Mouse (Mus musculus) midbrain, embryonic 12.5 days (tissue): ENCODE results near the gene Aadat. TPM values are rescaled to one million over a fixed set of nuclear protein-coding genes. Genes with fewer than 3 reads are reported as not detected.
A peak's percentile ranks its signal among the peaks of the same experiment; 100 is the strongest.
"Not testable (repeated sequence)": the region's sequence is repeated elsewhere in the genome, so short reads cannot be mapped to it uniquely, and the experiment has no call there.

Experiments
- ATAC-seq: fragments of 200-750 bp; cut with Nextera tagmentation; 2 replicates; pipeline ENCODE4 v1.8.0; 2017; ENCODE audit warnings: low read depth, moderate TSS enrichment, moderate library complexity; ENCODE audit not compliant: low FRiP score
- H3K27ac ChIP-seq: fragments of 300-500 bp; sonication (generic); replicated peaks from 2 replicates; pipeline ENCODE4 v1.5.1; 2016; ENCODE audit warnings: mild to moderate bottlenecking
- H3K27me3 ChIP-seq: fragments of 300-500 bp; sonication (generic); 2 replicates; pipeline ENCODE4 v1.6.1; 2016; ENCODE audit warnings: mild to moderate bottlenecking
- H3K36me3 ChIP-seq: fragments of 300-500 bp; sonication (generic); 2 replicates; pipeline ENCODE4 v1.6.1; 2016
- H3K4me1 ChIP-seq: fragments of 300-500 bp; sonication (generic); 2 replicates; pipeline ENCODE4 v1.6.1; 2016
- H3K4me2 ChIP-seq: fragments of 300-500 bp; sonication (generic); replicated peaks from 2 replicates; pipeline ENCODE4 v1.6.1; 2016; ENCODE audit warnings: mild to moderate bottlenecking, moderate library complexity
- H3K4me3 ChIP-seq: fragments of 300-500 bp; sonication (generic); 2 replicates; pipeline ENCODE4 v1.5.1; 2016; ENCODE audit warnings: mild to moderate bottlenecking
- H3K9ac ChIP-seq: fragments of 300-500 bp; sonication (generic); replicated peaks from 2 replicates; pipeline ENCODE4 v1.6.1; 2016; ENCODE audit warnings: mild to moderate bottlenecking, moderate library complexity
- H3K9me3 ChIP-seq: fragments of 300-500 bp; sonication (generic); 2 replicates; pipeline ENCODE4 v1.6.1; 2016; ENCODE audit warnings: mild to moderate bottlenecking
- WGBS: fragments of 180-500 bp; shearing (Covaris S2); methylation state at CpG from one replicate; pipeline ENCODE4 v1.1.7; 2016; 5-methylcytosine and 5-hydroxymethylcytosine counted together
- polyA plus RNA-seq: library from polyadenylated mRNA; unstranded; fragments of >200 nt; fragmentation: Nextera tagmentation; extraction: Ambion mirVana; gene quantifications from 2 replicates; pipeline ENCODE4 v1.2.1, GENCODE M21; 2016

Aadat gene
- polyA plus RNA-seq, result 1.3 and 1.9 TPM in 2 replicates

DNA sequence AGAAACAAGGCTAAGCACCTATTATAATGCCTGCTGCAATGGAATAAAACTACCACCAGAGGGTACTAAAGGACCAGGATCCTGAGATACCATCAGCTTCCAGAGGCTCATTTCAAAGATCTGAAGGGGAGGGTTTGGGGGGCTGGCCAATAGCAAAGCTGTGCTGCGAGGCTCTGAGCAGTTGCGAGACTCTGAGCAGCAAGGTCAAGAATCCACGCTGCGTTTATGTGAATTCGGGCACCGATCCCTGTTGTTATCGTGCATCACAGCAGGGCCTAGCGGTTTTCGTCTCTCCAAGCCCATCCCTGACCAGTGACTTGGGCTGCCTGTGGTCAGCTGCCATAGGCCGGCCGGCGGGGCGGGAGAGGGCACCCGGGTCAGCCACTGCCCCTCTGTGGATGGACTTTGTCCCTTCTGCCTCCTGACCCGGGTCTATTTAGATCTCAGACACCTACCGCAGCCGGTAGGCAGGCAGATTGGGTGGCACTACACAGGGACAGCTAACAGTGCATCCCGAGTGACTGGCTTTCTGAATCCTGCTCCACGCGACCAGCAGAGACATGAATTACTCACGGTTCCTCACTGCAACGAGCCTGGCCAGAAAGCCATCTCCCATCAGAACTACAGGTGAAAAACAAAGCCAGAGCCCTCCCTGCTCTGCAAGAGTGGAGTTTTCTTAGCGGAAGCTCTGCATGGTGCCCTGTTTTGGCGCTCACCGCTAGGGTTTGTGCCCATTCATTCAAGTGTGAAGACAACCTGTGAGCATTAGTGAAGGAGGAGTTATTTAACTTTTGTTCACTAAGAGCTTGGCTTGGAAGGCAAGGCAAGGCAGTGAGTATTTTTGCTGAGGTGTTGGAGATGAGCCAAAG is at the start of gene Aadat:
Gene Aadat, plus strand, starts transcription at position 280 of the 869 bp plus-strand sequence.
- Histone ChIP-seq H3K4me2 (peak within 1 kb of the TSS; percentile 90), H3K4me1 (no peaks in the 10 kb centered on the region), H3K9ac (peak within 1 kb of the TSS; percentile 62), H3K36me3 (no peaks in the 10 kb centered on the region), H3K9me3 (no peaks in the 10 kb centered on the region), H3K27ac (0 out of 2 replicates have a peak within 1 kb of the TSS, but pooled peaks have one; percentile 35), H3K4me3 (peak within 1 kb of the TSS; percentile 57), H3K27me3 (no peaks in the 10 kb centered on the region)
- peak; percentile 99 for ATAC-seq
- 1% methylated on average over 25 of the region's 25 CpGs for WGBS

DNA sequence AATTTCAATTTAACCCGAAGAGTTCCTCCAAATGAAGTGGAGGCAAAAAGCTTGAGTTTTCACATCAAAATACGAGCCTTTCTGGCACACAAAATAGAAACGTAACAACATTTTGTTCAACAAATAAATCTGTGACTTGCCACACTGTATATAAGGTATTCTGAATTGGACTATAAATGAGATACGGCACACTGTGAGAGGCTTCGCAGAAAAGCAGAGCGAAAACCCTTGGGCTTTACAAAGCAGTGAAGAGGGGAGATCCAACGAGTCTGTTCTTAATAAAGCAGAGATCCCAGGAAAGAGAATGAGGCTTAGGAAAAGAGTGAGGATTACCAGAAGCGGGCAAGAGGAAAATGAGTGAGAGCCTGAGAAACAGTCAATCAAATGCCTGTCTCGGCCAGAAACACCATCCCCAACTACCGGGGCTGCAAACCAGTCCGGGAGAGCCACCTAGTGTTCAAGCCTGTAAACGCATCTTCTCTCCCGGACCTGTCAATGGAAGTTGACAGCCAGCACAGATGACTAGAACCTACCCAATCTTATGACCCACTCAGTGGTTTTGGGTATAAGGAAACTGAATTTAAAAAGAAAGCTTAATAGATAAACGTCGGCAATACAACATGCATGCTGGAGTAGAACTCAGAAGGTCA is 38.9 kb upstream of the Aadat start:
- no peak overlapping the region for H3K4me3 ChIP-seq
- H3K36me3 ChIP-seq, result no peaks in the 10 kb centered on the region
- H3K27me3 ChIP-seq, result no peaks in the 10 kb centered on the region
- no peaks in the 10 kb centered on the region; the same call in 1 of the 2 replicates for H3K4me1 ChIP-seq
- 0 out of 2 replicates have a peak overlapping the region, but pooled peaks have one; percentile 13 for H3K4me2 ChIP-seq
- H3K9ac ChIP-seq, result no peak overlapping the region
- no peaks in the 10 kb centered on the region for H3K9me3 ChIP-seq
- no peak overlapping the region for H3K27ac ChIP-seq
- ATAC-seq, result peak; percentile 81
- 32% methylated on average over 15 of the region's 15 CpGs for WGBS

DNA sequence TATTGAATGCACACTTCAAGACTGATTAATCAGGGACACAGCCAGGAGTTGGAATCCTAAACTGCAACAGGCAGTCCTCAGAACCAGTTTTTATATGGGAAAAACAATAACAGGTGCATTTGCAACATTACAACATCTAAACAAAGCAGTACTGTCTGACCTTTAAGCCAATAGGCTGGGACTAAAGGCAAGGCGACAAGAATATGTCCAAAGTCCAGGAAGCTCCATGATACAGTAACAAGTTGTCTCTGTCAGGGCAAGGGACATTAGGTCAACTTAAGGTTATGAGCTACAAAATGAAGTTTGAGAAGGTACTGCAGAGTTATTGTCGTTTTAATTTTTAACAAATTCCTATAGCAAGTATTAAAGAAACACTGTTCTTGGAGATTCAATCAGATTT is 15.6 kb upstream of the Aadat start:
- H3K36me3 ChIP-seq, result no peaks in the 10 kb centered on the region
- H3K9ac ChIP-seq, result no peak overlapping the region
- no peaks in the 10 kb centered on the region for H3K9me3 ChIP-seq
- no peak overlapping the region for H3K4me3 ChIP-seq
- H3K4me2 ChIP-seq, result no peak overlapping the region
- no peaks in the 10 kb centered on the region for H3K4me1 ChIP-seq
- no peaks in the 10 kb centered on the region for H3K27me3 ChIP-seq
- whole genome bisulfite sequencing, result 83% methylated on average over 2 of the region's 2 CpGs
- H3K27ac ChIP-seq, result no peak overlapping the region
- no peak for ATAC-seq

DNA sequence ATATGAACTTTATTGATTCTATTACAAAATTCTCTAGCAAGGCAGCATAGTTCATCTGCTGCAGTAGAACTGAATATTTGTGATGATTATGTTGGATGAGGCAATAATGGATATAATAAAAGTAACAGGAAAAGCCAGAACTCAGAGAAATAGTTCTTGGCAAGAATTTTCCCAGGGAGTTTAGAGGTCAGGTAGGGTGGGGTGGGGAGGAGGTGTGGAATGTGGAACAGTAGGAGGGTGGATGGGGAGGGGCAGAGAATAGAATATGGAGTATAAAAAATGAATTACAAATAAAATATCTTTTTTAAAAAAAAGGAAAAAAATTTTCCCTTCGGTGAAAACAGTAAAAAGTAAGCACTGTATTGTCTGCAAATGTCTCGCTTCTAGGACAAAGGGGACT is 13.9 kb upstream of the Aadat start:
- Histone ChIP-seq H3K9ac (no peak overlapping the region), H3K27me3 (no peaks in the 10 kb centered on the region), H3K4me2 (no peak overlapping the region), H3K9me3 (no peaks in the 10 kb centered on the region), H3K36me3 (no peaks in the 10 kb centered on the region), H3K27ac (no peak overlapping the region), H3K4me1 (no peaks in the 10 kb centered on the region), H3K4me3 (no peak overlapping the region)
- 95% methylated on average over 2 of the region's 2 CpGs for WGBS
- no peak for ATAC-seq

DNA sequence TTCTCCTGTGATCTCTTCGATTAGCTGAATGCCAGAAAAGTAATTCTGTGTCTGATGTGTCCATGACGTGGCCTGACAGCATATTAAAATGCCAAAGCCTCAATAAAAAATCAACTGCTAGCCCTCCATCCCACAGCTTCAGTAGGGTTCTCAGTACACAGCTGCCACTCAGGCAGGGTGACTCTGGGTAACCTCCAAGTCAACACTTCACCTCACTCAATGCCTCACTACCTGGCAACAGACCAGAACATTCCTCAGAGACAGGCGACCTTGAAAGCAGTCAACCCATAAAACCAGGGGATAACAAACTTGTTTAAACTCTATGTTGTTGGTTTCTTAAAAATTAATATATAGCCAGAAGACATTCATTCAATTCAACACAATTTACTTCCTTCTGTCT is 13.3 kb upstream of the Aadat start:
- no peak overlapping the region for H3K4me2 ChIP-seq
- H3K27ac ChIP-seq, result no peak overlapping the region
- WGBS, result 77% methylated on average over 3 of the region's 3 CpGs
- no peaks in the 10 kb centered on the region for H3K27me3 ChIP-seq
- no peaks in the 10 kb centered on the region for H3K9me3 ChIP-seq
- H3K4me1 ChIP-seq, result no peaks in the 10 kb centered on the region
- H3K4me3 ChIP-seq, result no peak overlapping the region
- ATAC-seq, result no peak
- no peak overlapping the region for H3K9ac ChIP-seq
- H3K36me3 ChIP-seq, result no peaks in the 10 kb centered on the region

DNA sequence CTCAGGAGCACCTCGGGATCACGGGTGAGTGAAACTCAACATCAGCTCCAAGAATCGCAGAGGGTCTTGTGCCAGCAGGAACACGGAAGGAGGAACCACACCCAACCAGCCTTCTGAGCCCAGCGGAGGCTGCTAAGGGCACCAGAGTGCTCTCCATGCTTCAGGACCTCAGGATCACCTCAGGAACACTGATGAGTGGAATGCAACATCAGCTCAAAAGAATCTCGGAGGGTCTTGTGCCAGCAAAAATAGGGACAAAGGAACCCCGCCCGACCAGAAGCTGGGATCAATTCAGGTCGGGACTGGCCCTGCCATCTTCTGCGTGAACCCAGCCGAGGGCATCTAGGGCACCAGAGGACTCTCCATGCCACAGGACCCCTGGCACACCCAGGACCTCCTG is 11.1 kb upstream of the Aadat start:
- Histone ChIP-seq H3K36me3 (no peaks in the 10 kb centered on the region), H3K27me3 (no peaks in the 10 kb centered on the region), H3K9ac (no peak overlapping the region), H3K4me2 (no peak overlapping the region), H3K4me3 (no peak overlapping the region), H3K4me1 (no peaks in the 10 kb centered on the region), H3K27ac (no peak overlapping the region), H3K9me3 (no peaks in the 10 kb centered on the region)
- ATAC-seq, result no peak
- WGBS, result 91% methylated on average over 11 of the region's 11 CpGs

DNA sequence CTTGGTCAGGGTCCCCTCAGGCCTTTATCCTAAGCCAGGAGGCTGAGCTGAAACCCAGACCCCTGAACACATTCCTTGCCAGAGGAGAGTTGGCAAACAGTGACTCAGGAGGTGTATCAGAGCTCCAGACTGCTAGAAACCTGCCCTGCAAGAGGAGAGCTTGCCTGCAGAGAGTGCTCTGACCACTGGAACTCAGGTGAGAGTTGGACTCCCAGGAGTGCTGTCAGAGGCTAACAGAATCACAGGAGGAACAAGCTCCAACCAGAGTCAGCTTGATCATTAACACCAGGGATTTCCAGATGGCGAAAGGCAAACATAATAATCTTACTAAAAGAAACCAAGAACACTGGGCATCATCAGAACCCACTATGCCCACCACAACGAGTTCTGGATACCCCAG is 10.7 kb upstream of the Aadat start:
- H3K9ac ChIP-seq, H3K36me3 ChIP-seq, H3K4me2 ChIP-seq, H3K27ac ChIP-seq, H3K4me3 ChIP-seq, H3K4me1 ChIP-seq, H3K27me3 ChIP-seq, H3K9me3 ChIP-seq, ATAC-seq: not testable (repeated sequence)
- 87% methylated on average over 2 of the region's 2 CpGs for WGBS

DNA sequence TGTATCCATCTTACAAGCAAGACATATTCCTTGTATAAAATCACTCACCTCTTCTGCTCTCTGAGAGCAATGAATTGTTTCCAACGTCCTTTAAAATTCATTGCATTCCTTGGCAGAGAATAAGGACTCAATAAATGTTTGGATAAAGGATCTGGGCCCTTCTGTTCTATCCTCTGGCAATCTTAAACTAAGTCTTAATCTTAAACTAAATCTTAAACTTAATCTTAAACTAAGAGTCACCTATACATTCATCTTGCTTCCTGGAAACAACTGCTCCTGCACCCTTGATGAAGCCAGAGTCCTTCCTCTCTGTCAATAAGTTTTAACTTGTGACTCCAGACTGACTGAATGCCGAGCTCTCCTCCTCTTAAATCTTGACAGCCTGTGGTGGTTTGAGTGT is 2.6 kb upstream of the Aadat start, which contains the start of gene Gm10283:
Gene Gm10283, minus strand, starts transcription at position 101 of the 400 bp plus-strand sequence.
- H3K9ac ChIP-seq, result no peak within 1 kb of the TSS
- 49% methylated on average over 2 of the region's 2 CpGs for WGBS
- no peaks in the 10 kb centered on the region for H3K9me3 ChIP-seq
- ATAC-seq, result no peak
- H3K36me3 ChIP-seq, result no peaks in the 10 kb centered on the region
- no peak within 1 kb of the TSS for H3K4me3 ChIP-seq
- no peak within 1 kb of the TSS for H3K4me2 ChIP-seq
- no peaks in the 10 kb centered on the region for H3K4me1 ChIP-seq
- no peaks in the 10 kb centered on the region for H3K27me3 ChIP-seq
- no peak within 1 kb of the TSS for H3K27ac ChIP-seq

DNA sequence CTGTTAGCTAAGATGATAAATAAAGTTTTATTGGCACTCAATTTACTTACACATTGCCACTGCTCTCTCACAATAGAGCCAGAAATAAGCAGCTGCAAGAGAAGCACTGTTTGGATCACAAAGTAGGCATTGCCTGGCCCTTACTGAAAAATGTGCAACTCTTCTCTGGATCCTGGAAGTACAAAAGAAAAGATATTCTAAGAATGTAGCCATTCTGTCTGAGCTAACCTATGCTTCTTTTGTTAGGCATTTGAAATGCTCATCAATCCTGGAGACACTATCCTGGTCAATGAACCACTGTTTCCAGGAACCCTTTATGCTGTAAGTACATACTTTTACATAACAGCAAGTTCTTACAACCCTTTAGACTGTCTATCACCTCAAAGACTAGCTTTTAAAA is 12.6 kb downstream of the Aadat start:
- Histone ChIP-seq H3K36me3 (no peaks in the 10 kb centered on the region), H3K4me1 (no peaks in the 10 kb centered on the region), H3K9me3 (no peaks in the 10 kb centered on the region), H3K4me2 (no peak overlapping the region), H3K9ac (no peak overlapping the region), H3K4me3 (no peak overlapping the region), H3K27ac (no peak overlapping the region), H3K27me3 (no peaks in the 10 kb centered on the region)
- ATAC-seq, result no peak

DNA sequence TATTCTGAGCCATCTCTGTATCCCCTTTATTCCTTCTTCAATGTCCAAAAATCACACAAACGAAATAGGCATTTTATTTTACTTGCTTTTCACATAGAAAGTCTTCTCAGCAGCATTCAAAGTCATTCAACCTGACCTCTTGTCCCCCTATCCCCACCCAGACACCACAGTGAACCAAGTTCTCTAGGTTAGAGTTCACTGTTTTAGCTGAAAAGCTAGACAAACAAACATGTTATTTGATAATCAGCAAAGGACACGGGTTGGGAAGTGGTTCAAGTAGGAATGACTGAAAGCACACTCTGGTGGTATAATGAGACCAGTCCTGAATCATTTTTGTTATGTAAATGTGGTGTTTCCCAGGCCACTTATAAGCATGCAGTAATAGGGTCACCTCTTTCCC is 29.2 kb downstream of the Aadat start:
- Histone ChIP-seq H3K27ac (no peak overlapping the region), H3K36me3 (no peaks in the 10 kb centered on the region), H3K9me3 (no peaks in the 10 kb centered on the region), H3K27me3 (no peaks in the 10 kb centered on the region), H3K9ac (no peak overlapping the region), H3K4me1 (no peaks in the 10 kb centered on the region), H3K4me3 (no peak overlapping the region), H3K4me2 (no peak overlapping the region)
- no peak for ATAC-seq
- WGBS, result 37% methylated on average over 2 of the region's 2 CpGs

DNA sequence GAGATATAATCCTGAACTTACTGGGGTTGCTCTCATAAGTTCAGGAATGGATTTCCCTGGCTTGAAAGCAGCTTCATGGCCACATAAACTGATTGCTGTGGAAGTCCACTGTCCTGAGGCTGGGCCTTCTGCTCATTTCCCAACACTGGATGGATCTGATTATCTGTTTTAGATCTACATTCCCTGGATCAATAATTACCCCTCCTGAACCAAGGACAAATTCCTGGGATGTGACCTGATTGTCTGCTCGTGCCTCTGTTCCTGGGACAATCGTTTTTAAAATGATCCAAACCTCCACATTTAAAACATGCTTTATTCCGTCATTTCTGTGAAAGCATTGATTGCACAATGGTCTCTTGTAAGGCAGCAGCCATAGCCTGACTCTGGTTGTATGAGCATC is 61.1 kb downstream of the Aadat start:
- Histone ChIP-seq H3K4me1 (no peaks in the 10 kb centered on the region), H3K27me3 (no peaks in the 10 kb centered on the region), H3K36me3 (no peaks in the 10 kb centered on the region), H3K9ac (no peak overlapping the region), H3K4me3 (no peak overlapping the region), H3K9me3 (no peaks in the 10 kb centered on the region), H3K27ac (no peak overlapping the region), H3K4me2 (no peak overlapping the region)
- no peak for ATAC-seq
- WGBS, result 70% methylated on average over 3 of the region's 3 CpGs

DNA sequence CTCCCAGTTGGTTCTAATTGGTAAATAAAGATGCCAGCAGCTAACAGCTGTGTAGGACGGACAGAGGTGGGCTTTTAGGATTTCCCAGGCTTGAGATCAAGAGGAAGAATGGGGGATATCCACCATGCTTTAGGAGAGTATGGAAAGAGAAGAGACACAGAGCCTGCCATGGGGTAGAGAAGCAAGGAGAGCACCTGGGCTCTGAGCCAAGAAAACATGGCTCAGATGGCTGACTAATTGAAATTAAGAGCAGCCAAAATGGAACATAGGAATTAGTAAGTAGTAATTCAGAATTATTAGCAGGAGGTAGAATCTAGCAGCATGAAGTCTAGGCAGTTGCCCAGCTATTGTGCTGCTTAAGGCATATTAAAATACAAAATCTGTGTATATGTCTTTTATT is 71.5 kb downstream of the Aadat start:
- H3K27me3 ChIP-seq, result no peaks in the 10 kb centered on the region

More for the DNA sequence above, 71.5 kb downstream of the Aadat start:
- no peak overlapping the region for H3K4me3 ChIP-seq
- no peak overlapping the region for H3K9ac ChIP-seq
- H3K4me1 ChIP-seq, result no peaks in the 10 kb centered on the region
- WGBS, result 71% methylated on average over 1 of the region's 1 CpGs
- no peaks in the 10 kb centered on the region for H3K9me3 ChIP-seq
- no peak overlapping the region for H3K27ac ChIP-seq
- no peaks in the 10 kb centered on the region for H3K36me3 ChIP-seq
- no peak for ATAC-seq
- H3K4me2 ChIP-seq, result no peak overlapping the region
